Mouse (Mus musculus) liver, embryonic 16.5 days (tissue): ENCODE measurements around the gene Cox6a1. TPM values are rescaled to one million over a fixed set of nuclear protein-coding genes. Genes with fewer than 3 reads are reported as not detected.

Experiments used
- ATAC-seq: fragments of 200-750 bp; cut with Nextera tagmentation; 2 replicates; pipeline ENCODE4 v1.8.0; 2017; ENCODE audit warnings: low read depth, mild to moderate bottlenecking, moderate number of reproducible peaks, moderate library complexity
- H3K27ac ChIP-seq: fragments of 300-500 bp; sonication (generic); 2 replicates; pipeline ENCODE4 v1.5.1; 2014; ENCODE audit warnings: mild to moderate bottlenecking, low read length
- H3K27me3 ChIP-seq: fragments of 300-500 bp; sonication (generic); 2 replicates; pipeline ENCODE4 v1.6.1; 2014; ENCODE audit warnings: low read depth, low read length, mixed read lengths; ENCODE audit not compliant: control insufficient read depth, insufficient read depth
- H3K36me3 ChIP-seq: fragments of 300-500 bp; sonication (generic); 2 replicates; pipeline ENCODE4 v1.6.1; 2014; ENCODE audit warnings: mild to moderate bottlenecking; ENCODE audit not compliant: control insufficient read depth, insufficient read depth
- H3K4me1 ChIP-seq: fragments of 300-500 bp; sonication (generic); 2 replicates; pipeline ENCODE4 v1.6.1; 2014; ENCODE audit warnings: low read depth, low read length, mixed read lengths; ENCODE audit not compliant: control insufficient read depth
- H3K4me2 ChIP-seq: fragments of 300-500 bp; sonication (generic); 2 replicates; pipeline ENCODE4 v1.6.1; 2014; ENCODE audit warnings: low read depth, low read length, mixed read lengths
- H3K4me3 ChIP-seq: fragments of 300-500 bp; sonication (generic); 2 replicates; pipeline ENCODE4 v1.5.1; 2014; ENCODE audit warnings: low read depth, mild to moderate bottlenecking, low read length
- H3K9ac ChIP-seq: fragments of 300-500 bp; sonication (generic); 2 replicates; pipeline ENCODE4 v1.6.1; 2014; ENCODE audit warnings: low read depth, low read length
- H3K9me3 ChIP-seq: fragments of 300-500 bp; sonication (generic); replicated peaks from 2 replicates; pipeline ENCODE4 v1.6.1; 2016; ENCODE audit warnings: low read length; ENCODE audit not compliant: control insufficient read depth
- WGBS: fragments of 180-500 bp; shearing (Covaris S2); extraction: QIAGEN DNeasy Blood & Tissue Kit; methylation state at CpG from one replicate; pipeline ENCODE4 v1.1.7; 2014; ENCODE audit not compliant: insufficient replicate concordance; 5-methylcytosine and 5-hydroxymethylcytosine counted together
- polyA plus RNA-seq: library from polyadenylated mRNA; unstranded; fragments of >200 nt; fragmentation: Nextera tagmentation; extraction: Ambion mirVana; gene quantifications from 2 replicates; pipeline ENCODE4 v1.2.1, GENCODE M21; 2015

Gene Cox6a1
- polyA plus RNA-seq, 1 experiment from 2014 or later: 674 TPM

DNA sequence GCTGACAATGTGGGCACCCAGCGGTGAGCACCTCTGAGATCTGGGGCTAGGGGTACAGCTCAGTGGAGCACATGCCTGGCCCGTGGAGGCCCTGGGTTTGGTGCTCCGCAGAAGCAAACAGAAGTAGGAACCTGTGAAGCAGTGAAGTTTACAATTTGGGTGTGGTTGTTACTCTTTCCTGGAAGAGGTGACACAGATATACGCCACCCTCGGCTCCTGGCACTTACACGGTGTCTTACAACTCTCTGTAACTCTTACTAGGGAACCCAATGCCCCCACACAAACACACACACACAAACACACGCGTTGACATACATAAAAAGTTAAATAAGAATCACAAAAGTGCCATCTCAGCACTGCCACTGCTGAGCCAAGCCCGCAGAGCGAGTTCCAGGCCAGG lies 52.4 kb downstream of the Cox6a1 start:
- Histone ChIP-seq H3K4me2 (peak overlapping the region; percentile 27; the same call in 1 of the 2 replicates), H3K4me1 (peaks cover 32% of the 10 kb centered on the region), H3K4me3 (no peak overlapping the region), H3K36me3 (peaks cover 32% of the 10 kb centered on the region), H3K9ac (no peak overlapping the region), H3K27me3 (no peaks in the 10 kb centered on the region), H3K27ac (peak overlapping the region; percentile 69), H3K9me3 (no peaks in the 10 kb centered on the region)
- no peak for ATAC-seq
- 56% methylated on average over 10 of the region's 10 CpGs for WGBS

Other genes starting within 250 kb of the Cox6a1 start
- 48.8 and 54.2 TPM in 2 replicates for gene Acads, start 229.6 kb downstream of the Cox6a1 start, polyA plus RNA-seq
- 7.7 and 8.1 TPM in 2 replicates for gene Unc119b, start 214.0 kb downstream of the Cox6a1 start, polyA plus RNA-seq
- gene Mlec, start 190.8 kb downstream of the Cox6a1 start, polyA plus RNA-seq: 16.6 and 19.4 TPM in 2 replicates
- 0.13 and 0.19 TPM in 2 replicates for gene Cabp1, start 154.6 kb downstream of the Cox6a1 start, polyA plus RNA-seq
- gene Pop5, start 113.1 kb downstream of the Cox6a1 start, polyA plus RNA-seq: 68.1 and 74.8 TPM in 2 replicates
- gene Rnf10, start 76.1 kb downstream of the Cox6a1 start, polyA plus RNA-seq: 111 and 137 TPM in 2 replicates
- gene Coq5, start 69.3 kb downstream of the Cox6a1 start, polyA plus RNA-seq: 25.2 and 26.7 TPM in 2 replicates
- gene Dynll1, start 48.0 kb downstream of the Cox6a1 start, polyA plus RNA-seq: 470 and 491 TPM in 2 replicates
- gene Srsf9, start 21.8 kb downstream of the Cox6a1 start, polyA plus RNA-seq: 59.2 and 64.0 TPM in 2 replicates
- 10.1 and 13.4 TPM in 2 replicates for gene Gatc, start 7.8 kb downstream of the Cox6a1 start, polyA plus RNA-seq
- 24.5 and 26.2 TPM in 2 replicates for gene Triap1, start 7.8 kb downstream of the Cox6a1 start, polyA plus RNA-seq
- 0.25 and 0.27 TPM in 2 replicates for gene Msi1, start 80.6 kb upstream of the Cox6a1 start, polyA plus RNA-seq
- not detected in 2 replicates for gene Pla2g1b, start 117.3 kb upstream of the Cox6a1 start, polyA plus RNA-seq
- 4.6 and 6.5 TPM in 2 replicates for gene Sirt4, start 135.7 kb upstream of the Cox6a1 start, polyA plus RNA-seq
- gene Pxn, start 157.7 kb upstream of the Cox6a1 start, polyA plus RNA-seq: 17.2 and 19.1 TPM in 2 replicates
- 919 and 997 TPM in 2 replicates for gene Rplp0, start 210.5 kb upstream of the Cox6a1 start, polyA plus RNA-seq
- 14.1 and 14.8 TPM in 2 replicates for gene Gcn1l1, start 216.3 kb upstream of the Cox6a1 start, polyA plus RNA-seq